In genomic region chr4:94349273-94349672, GRCm38 (mm10) we compare ENCODE assay signal across 11 mouse cellular contexts.
DNase-seq lines count a peak whose midpoint lies in the region; ATAC-seq and TF ChIP-seq lines count a peak whose summit lies in the region.
"Had no signal": no experiment of that assay in that cellular context is flagged by ENCODE, and none has a peak within 500 bp of the region (broad histone marks: within the 10 kb centered on the region; RNA-seq: fewer than 3 reads in every experiment).

No protein-coding gene starts in this region.

- H3K4me3 ChIP-seq in heart, postnatal 0 days (ENCODE audit: low read depth, low read length), result no peak overlapping the region
- H3K4me3 ChIP-seq: limb, embryonic 12.5 days had no signal

- H3K36me3 ChIP-seq in heart, postnatal 0 days (replicated peaks; ENCODE audit: control insufficient read depth, insufficient read depth, low read length), result no peaks in the 10 kb centered on the region
- H3K36me3 ChIP-seq: limb, embryonic 12.5 days had no signal

- H3K9ac ChIP-seq in heart, postnatal 0 days (replicated peaks; ENCODE audit: low read depth, low read length), result no peak overlapping the region
- H3K9ac ChIP-seq: limb, embryonic 12.5 days had no signal

- intact Hi-C loops in heart, postnatal 14 days (cut with DNase I), result no loop called here
- intact Hi-C loops in left cerebral cortex, postnatal 14 days (cut with DNase I), result loop anchor here (10.0 kb wide), 1 partner anchor 334 kb away; no protein-coding TSS in a partner anchor
- intact Hi-C loops in left cerebral cortex, postnatal 4 days (cut with DNase I), result no loop called here

- no peak for ATAC-seq in heart, postnatal 0 days (ENCODE audit: insufficient read depth, low read depth)
- ATAC-seq: inflammation-experienced regulatory T-cells, adult 6 months had no signal

- no peaks in the 10 kb centered on the region for H3K4me1 ChIP-seq in heart, postnatal 0 days (ENCODE audit: control insufficient read depth, insufficient read depth)
- H3K4me1 ChIP-seq: limb, embryonic 12.5 days had no signal

- WGBS in heart, postnatal 0 days, result 50% methylated on average over 1 of the region's 1 CpGs

- H3K27me3 ChIP-seq in heart, postnatal 0 days (ENCODE audit: control insufficient read depth, insufficient read depth, low read length), result no peaks in the 10 kb centered on the region
- H3K27me3 ChIP-seq: limb, embryonic 12.5 days had no signal

- TF ChIP-seq CTCF in heart, postnatal 0 days (IDR thresholded peaks at IDR 0.05; ENCODE audit: low read depth), result peak; percentile 33

- DNase-seq in heart, postnatal 0 days (ENCODE audit: low spot score), result no peak
- no peak for DNase-seq in heart, postnatal 14 days
- DNase-seq in left cerebral cortex, postnatal 14 days (ENCODE audit: low spot score in 2 of 2), result peak; percentile 47 to 56
- no peak for DNase-seq in left cerebral cortex, postnatal 4 days
- peak; percentile 73 for DNase-seq in brain, adult 2 months (ENCODE audit: low read depth, low spot score)
- DNase-seq in right cerebral cortex, adult 2 months (ENCODE audit: low spot score in 2 of 2), result peak; percentile 43 to 69
- DNase-seq in spleen, postnatal 14 days (ENCODE audit: low spot score in 2 of 2), result no peak
- DNase-seq in heart, postnatal 4 days, result no peak
- DNase-seq: thymus, postnatal 36 days had no signal

- no peak for TF ChIP-seq EP300 in heart, postnatal 0 days (IDR thresholded peaks at IDR 0.05; ENCODE audit: low read depth)

- no peak overlapping the region for H3K27ac ChIP-seq in heart, postnatal 0 days (ENCODE audit: low read depth)
- H3K27ac ChIP-seq: limb, embryonic 12.5 days had no signal

- H3K4me2 ChIP-seq in heart, postnatal 0 days (ENCODE audit: low read depth, low read length), result no peak overlapping the region
- H3K4me2 ChIP-seq: limb, embryonic 12.5 days had no signal

- no peaks in the 10 kb centered on the region for H3K9me3 ChIP-seq in heart, postnatal 0 days (replicated peaks; ENCODE audit: control insufficient read depth, low read length)
- H3K9me3 ChIP-seq: limb, embryonic 12.5 days had no signal

Comparison
In these comparisons a context has a peak if more than half of its experiments do, and no peak if none do; other contexts are left out.
1. DNase-seq: peak in left cerebral cortex, postnatal 14 days (2 of 2), brain, adult 2 months (single experiment) and right cerebral cortex, adult 2 months (2 of 2); none in heart, postnatal 0 days (single experiment), heart, postnatal 14 days (0 of 2), left cerebral cortex, postnatal 4 days (single experiment), spleen, postnatal 14 days (0 of 2) and heart, postnatal 4 days (single experiment).